Mouse (Mus musculus) lung, postnatal 0 days (tissue): Measurements from ENCODE around the gene Bcas2. TPM values are rescaled to one million over a fixed set of nuclear protein-coding genes. Genes with fewer than 3 reads are reported as not detected.

Experiments used
- ATAC-seq: fragments of 200-750 bp; cut with Nextera tagmentation; 2 replicates; pipeline ENCODE4 v1.8.0; 2017; ENCODE audit warnings: moderate library complexity
- DNase-seq: peaks from one replicate; pipeline ENCODE4 v3.0.0-alpha.2; 2016; ENCODE audit warnings: low spot score
- H3K27ac ChIP-seq: fragments of 300-500 bp; sonication (generic); 2 replicates; pipeline ENCODE4 v1.5.1; 2014; ENCODE audit warnings: antibody characterized with exemption, mild to moderate bottlenecking, low read length, mixed read lengths
- H3K27me3 ChIP-seq: fragments of 300-500 bp; sonication (generic); replicated peaks from 2 replicates; pipeline ENCODE4 v1.6.1; 2014; ENCODE audit warnings: low read length, mixed read lengths; ENCODE audit not compliant: insufficient read depth
- H3K36me3 ChIP-seq: fragments of 300-500 bp; sonication (generic); 2 replicates; pipeline ENCODE4 v1.6.1; 2014; ENCODE audit warnings: low read length, mixed read lengths; ENCODE audit not compliant: insufficient read depth
- H3K4me1 ChIP-seq: fragments of 300-500 bp; sonication (generic); 2 replicates; pipeline ENCODE4 v1.6.1; 2014; ENCODE audit warnings: antibody characterized with exemption, low read depth, low read length, mixed read lengths; ENCODE audit not compliant: insufficient read depth
- H3K4me2 ChIP-seq: fragments of 300-500 bp; sonication (generic); replicated peaks from 2 replicates; pipeline ENCODE4 v1.6.1; 2014; ENCODE audit warnings: low read depth, mild to moderate bottlenecking, low read length, moderate library complexity, mixed read lengths
- H3K4me3 ChIP-seq: fragments of 300-500 bp; sonication (generic); 2 replicates; pipeline ENCODE4 v1.5.1; 2014; ENCODE audit warnings: low read depth, low read length
- H3K9ac ChIP-seq: fragments of 300-500 bp; sonication (generic); replicated peaks from 2 replicates; pipeline ENCODE4 v1.6.1; 2014; ENCODE audit warnings: low read depth, mild to moderate bottlenecking
- H3K9me3 ChIP-seq: fragments of 300-500 bp; sonication (generic); 2 replicates; pipeline ENCODE4 v1.6.1; 2016; ENCODE audit warnings: low read length, mixed read lengths
- CTCF ChIP-seq: IDR thresholded peaks from 2 replicates; pipeline ENCODE4 v1.5.1; 2016; ENCODE audit warnings: antibody characterized with exemption, mild to moderate bottlenecking
- EP300 ChIP-seq: IDR thresholded peaks from 2 replicates; pipeline ENCODE4 v1.6.1; 2016; ENCODE audit warnings: antibody characterized with exemption, mild to moderate bottlenecking, control low read depth
- WGBS: fragments of 180-500 bp; shearing (Covaris S2); extraction: QIAGEN DNeasy Blood & Tissue Kit; methylation state at CpG from one replicate; pipeline ENCODE4 v1.1.7; 2014; 5-methylcytosine and 5-hydroxymethylcytosine counted together
- polyA plus RNA-seq: library from polyadenylated mRNA; unstranded; fragments of >200 nt; fragmentation: Nextera tagmentation; extraction: Ambion mirVana; gene quantifications from 2 replicates; pipeline ENCODE4 v1.2.1, GENCODE M21; 2015

The Bcas2 gene
- 89.8 and 95.0 TPM in 2 replicates for polyA plus RNA-seq

GRCm38 (mm10) chr3:103171505-103172267 is at the start of gene Bcas2:
Bcas2 (plus strand) TSS chr3:103171655.
- peak within 1 kb of the TSS; percentile 76 for H3K4me2 ChIP-seq
- TF ChIP-seq EP300: no peak
- no peak; the same call in none of the 2 replicates for TF ChIP-seq CTCF
- H3K27me3 ChIP-seq: no peaks in the 10 kb centered on the region
- H3K9ac ChIP-seq: peak within 1 kb of the TSS; percentile 57
- H3K4me3 ChIP-seq: peak within 1 kb of the TSS; percentile 68
- no peaks in the 10 kb centered on the region for H3K9me3 ChIP-seq
- ATAC-seq (peak; percentile 96), DNase-seq (peak; percentile 99)
- WGBS: under 1% methylated on average over 56 of the region's 56 CpGs
- H3K27ac ChIP-seq: peak within 1 kb of the TSS; percentile 44
- H3K36me3 ChIP-seq: peaks cover 18% of the 10 kb centered on the region; the same call in 1 of the 2 replicates
- H3K4me1 ChIP-seq: peaks cover 7% of the 10 kb centered on the region; the same call in 1 of the 2 replicates

- H3K9ac ChIP-seq: no peak overlapping the region
- no peak overlapping the region for H3K4me2 ChIP-seq
- TF ChIP-seq CTCF (no peak), EP300 (no peak)
- 79% methylated on average over 3 of the region's 3 CpGs for WGBS
- H3K27me3 ChIP-seq: no peaks in the 10 kb centered on the region
- H3K4me3 ChIP-seq: no peak overlapping the region
- H3K9me3 ChIP-seq: no peaks in the 10 kb centered on the region
- ATAC-seq (no peak), DNase-seq (no peak)
- no peaks in the 10 kb centered on the region for H3K36me3 ChIP-seq
- H3K27ac ChIP-seq: no peak overlapping the region
- H3K4me1 ChIP-seq: 0 out of 2 replicates have a peak, but pooled peaks cover 4% of the 10 kb centered on the region
These were observed 47.8 kb upstream of the Bcas2 start for GRCm38 (mm10) chr3:103123636-103124035.

- no peak overlapping the region for H3K9ac ChIP-seq
- H3K27me3 ChIP-seq: no peaks in the 10 kb centered on the region
- 92% methylated on average over 3 of the region's 3 CpGs for WGBS
- TF ChIP-seq EP300: no peak
- no peak for TF ChIP-seq CTCF
- no peak overlapping the region for H3K4me3 ChIP-seq
- H3K9me3 ChIP-seq: no peaks in the 10 kb centered on the region
- DNase-seq: no peak
- no peak overlapping the region for H3K27ac ChIP-seq
- peaks cover 10% of the 10 kb centered on the region; the same call in 1 of the 2 replicates for H3K4me1 ChIP-seq
- H3K4me2 ChIP-seq: no peak overlapping the region
- H3K36me3 ChIP-seq: no peaks in the 10 kb centered on the region
- ATAC-seq: no peak
These were observed 45.3 kb upstream of the Bcas2 start for GRCm38 (mm10) chr3:103126138-103126537.

GRCm38 (mm10) chr3:103127177-103127576 is 44.3 kb upstream of the Bcas2 start:
- TF ChIP-seq EP300: no peak
- no peak for TF ChIP-seq CTCF
- H3K27ac ChIP-seq: no peak overlapping the region
- WGBS: 47% methylated on average over 2 of the region's 2 CpGs
- H3K4me3 ChIP-seq: no peak overlapping the region
- no peaks in the 10 kb centered on the region for H3K27me3 ChIP-seq
- peaks cover 10% of the 10 kb centered on the region; the same call in 1 of the 2 replicates for H3K4me1 ChIP-seq
- no peak overlapping the region for H3K4me2 ChIP-seq
- H3K36me3 ChIP-seq: no peaks in the 10 kb centered on the region
- ATAC-seq (no peak), DNase-seq (no peak)
- no peak overlapping the region for H3K9ac ChIP-seq
- no peaks in the 10 kb centered on the region for H3K9me3 ChIP-seq

- Histone ChIP-seq H3K9me3 (no peaks in the 10 kb centered on the region), H3K4me1 (peaks cover 10% of the 10 kb centered on the region; the same call in 1 of the 2 replicates), H3K27ac (no peak overlapping the region), H3K36me3 (no peaks in the 10 kb centered on the region), H3K9ac (no peak overlapping the region), H3K4me2 (no peak overlapping the region), H3K27me3 (no peaks in the 10 kb centered on the region), H3K4me3 (no peak overlapping the region)
- TF ChIP-seq EP300 (no peak), CTCF (no peak)
- 61% methylated on average over 5 of the region's 5 CpGs for WGBS
- ATAC-seq: no peak
- DNase-seq: no peak
These were observed 43.7 kb upstream of the Bcas2 start for GRCm38 (mm10) chr3:103127721-103128120.

GRCm38 (mm10) chr3:103128251-103128650 is 43.2 kb upstream of the Bcas2 start:
- no peak overlapping the region for H3K4me2 ChIP-seq

More at GRCm38 (mm10) chr3:103128251-103128650, 43.2 kb upstream of the Bcas2 start:
- no peak for TF ChIP-seq CTCF
- no peak for TF ChIP-seq EP300
- DNase-seq: no peak
- Histone ChIP-seq H3K4me3 (no peak overlapping the region), H3K27ac (no peak overlapping the region), H3K9me3 (no peaks in the 10 kb centered on the region), H3K27me3 (no peaks in the 10 kb centered on the region), H3K9ac (no peak overlapping the region), H3K4me1 (peaks cover 10% of the 10 kb centered on the region; the same call in 1 of the 2 replicates), H3K36me3 (no peaks in the 10 kb centered on the region)
- 36% methylated on average over 4 of the region's 4 CpGs for whole genome bisulfite sequencing
- no peak for ATAC-seq
